Comparison of ENCODE assay signal across 8 mouse cellular contexts in the genomic region with DNA sequence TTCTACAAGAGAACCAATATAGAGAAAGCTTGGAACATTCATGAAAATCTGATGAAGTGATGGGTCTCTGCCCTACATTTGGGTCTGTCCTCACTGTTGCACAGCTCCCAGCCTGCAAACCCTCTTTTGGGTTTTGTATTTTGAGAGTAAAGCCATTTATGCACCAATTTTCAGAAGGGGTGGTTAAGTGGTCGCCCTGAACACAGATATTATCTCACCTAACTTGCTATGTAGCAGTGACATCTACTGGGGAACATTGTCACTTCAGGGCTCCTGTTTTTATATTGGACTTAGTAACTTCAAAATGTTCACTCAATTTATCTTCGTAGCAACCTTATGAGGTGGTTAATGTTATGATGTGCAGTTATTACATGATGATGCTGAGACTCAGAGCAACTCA.
DNase-seq lines count a peak whose midpoint lies in the region; ATAC-seq and TF ChIP-seq lines count a peak whose summit lies in the region.

No protein-coding gene starts in this region.

- H3K9me3 ChIP-seq in limb, embryonic 14.5 days (ENCODE audit: control insufficient read depth, low read length): no peaks in the 10 kb centered on the region

- 35% methylated on average over 2 of the region's 2 CpGs for WGBS in limb, embryonic 14.5 days

- H3K27ac ChIP-seq in layer of hippocampus, adult 2 months: 0 out of 2 replicates have a peak overlapping the region, but pooled peaks have one; percentile 49
- H3K27ac ChIP-seq in limb, embryonic 14.5 days (replicated peaks; ENCODE audit: low read depth, low read length): no peak overlapping the region

- peak; percentile 88 for TF ChIP-seq CTCF in layer of hippocampus, adult 2 months (conservative IDR thresholded peaks at IDR 0.05)

- no peak for TF ChIP-seq POLR2A in limb, embryonic 14.5 days (IDR thresholded peaks at IDR 0.05; ENCODE audit: borderline replicate concordance, extremely low read depth, insufficient read depth, insufficient read length)

- peak; percentile 28 for DNase-seq in adrenal gland, postnatal 14 days
- no peak for DNase-seq in adrenal gland, adult 8-10 months
- DNase-seq in layer of hippocampus, adult 2 months (ENCODE audit: low spot score in 2 of 2): peak; percentile 38 to 47
- no peak for DNase-seq in layer of hippocampus, adult 9-10 months (ENCODE audit: low spot score)
- peak; percentile 45 for DNase-seq in embryo, embryonic 11 days
- DNase-seq in limb, embryonic 14.5 days (ENCODE audit: low spot score): peak; percentile 66
- no peak for DNase-seq in spleen, postnatal 36 days (ENCODE audit: low spot score in 2 of 2)
- DNase-seq in thymus, postnatal 25 days: no peak

- ATAC-seq in limb, embryonic 14.5 days (ENCODE audit: low FRiP score, low read depth): no peak

- 0 out of 2 replicates have a peak, but pooled peaks cover 4% of the 10 kb centered on the region for H3K4me1 ChIP-seq in limb, embryonic 14.5 days (ENCODE audit: control insufficient read depth, insufficient read depth, low read length)

- H3K4me2 ChIP-seq in limb, embryonic 14.5 days (replicated peaks; ENCODE audit: low read depth, low read length, severe bottlenecking): no peak overlapping the region

- H3K27me3 ChIP-seq in limb, embryonic 14.5 days (ENCODE audit: control insufficient read depth, insufficient read depth, low read length): no peaks in the 10 kb centered on the region

- no peak overlapping the region for H3K9ac ChIP-seq in limb, embryonic 14.5 days (ENCODE audit: low read depth, low read length, severe bottlenecking)

- no peaks in the 10 kb centered on the region for H3K36me3 ChIP-seq in limb, embryonic 14.5 days (ENCODE audit: control insufficient read depth, insufficient read depth, low read length)

- no peak overlapping the region for H3K4me3 ChIP-seq in layer of hippocampus, adult 2 months
- no peak overlapping the region for H3K4me3 ChIP-seq in limb, embryonic 14.5 days (replicated peaks; ENCODE audit: low read length)

Comparison
In these comparisons a context has a peak if more than half of its experiments do, and no peak if none do; other contexts are left out.
1. DNase-seq: peak in adrenal gland, postnatal 14 days (single experiment), layer of hippocampus, adult 2 months (2 of 2), embryo, embryonic 11 days (single experiment) and limb, embryonic 14.5 days (single experiment); none in adrenal gland, adult 8-10 months (single experiment), layer of hippocampus, adult 9-10 months (single experiment), spleen, postnatal 36 days (0 of 2) and thymus, postnatal 25 days (single experiment).